Mouse (Mus musculus) forebrain, postnatal 0 days (tissue): ENCODE measurements around the gene Lrrc4c. TPM values are rescaled to one million over a fixed set of nuclear protein-coding genes. Genes with fewer than 3 reads are reported as not detected.

Source experiments
- ATAC-seq: fragments of 200-750 bp; cut with Nextera tagmentation; 2 replicates; pipeline ENCODE4 v1.8.0; 2017; ENCODE audit warnings: mild to moderate bottlenecking, moderate library complexity
- DNase-seq: peaks from one replicate; pipeline ENCODE4 v3.0.0-alpha.2; 2015
- H3K27ac ChIP-seq: fragments of 300-500 bp; sonication (generic); 2 replicates; pipeline ENCODE4 v1.5.1; 2014; ENCODE audit warnings: low read depth, mild to moderate bottlenecking, antibody characterized with exemption, low read length, moderate library complexity, mixed read lengths
- H3K27me3 ChIP-seq: fragments of 300-500 bp; sonication (generic); 2 replicates; pipeline ENCODE4 v1.6.1; 2014; ENCODE audit warnings: mild to moderate bottlenecking, low read length, mixed read lengths; ENCODE audit not compliant: insufficient read depth
- H3K36me3 ChIP-seq: fragments of 300-500 bp; sonication (generic); 2 replicates; pipeline ENCODE4 v1.6.1; 2014; ENCODE audit warnings: mild to moderate bottlenecking, moderate library complexity; ENCODE audit not compliant: insufficient read depth
- H3K4me1 ChIP-seq: fragments of 300-500 bp; sonication (generic); 2 replicates; pipeline ENCODE4 v1.6.1; 2014; ENCODE audit warnings: antibody characterized with exemption; ENCODE audit not compliant: insufficient read depth
- H3K4me2 ChIP-seq: fragments of 300-500 bp; sonication (generic); 2 replicates; pipeline ENCODE4 v1.6.1; 2014; ENCODE audit warnings: low read depth, mild to moderate bottlenecking, moderate library complexity
- H3K4me3 ChIP-seq: fragments of 300-500 bp; sonication (generic); 2 replicates; pipeline ENCODE4 v1.5.1; 2014; ENCODE audit warnings: low read depth, low read length, mixed read lengths
- H3K9ac ChIP-seq: fragments of 300-500 bp; sonication (generic); 2 replicates; pipeline ENCODE4 v1.6.1; 2014; ENCODE audit warnings: mild to moderate bottlenecking
- H3K9me3 ChIP-seq: fragments of 300-500 bp; sonication (generic); 2 replicates; pipeline ENCODE4 v1.6.1; 2016; ENCODE audit warnings: low read length
- CTCF ChIP-seq: sonication (generic); IDR thresholded peaks from 2 replicates; pipeline ENCODE4 v1.5.1; 2016; ENCODE audit warnings: antibody characterized with exemption, control low read depth, low read depth
- WGBS: fragments of 180-500 bp; shearing (Covaris S2); extraction: QIAGEN DNeasy Blood & Tissue Kit; methylation state at CpG from one replicate; pipeline ENCODE4 v1.1.7; 2014; 5-methylcytosine and 5-hydroxymethylcytosine counted together
- polyA plus RNA-seq: library from polyadenylated mRNA; unstranded; fragments of >200 nt; fragmentation: Nextera tagmentation; extraction: Ambion mirVana; gene quantifications from 2 replicates; pipeline ENCODE4 v1.2.1, GENCODE M21; 2015
- total RNA-seq: library from RNA; depleted of rRNA; stranded (reverse); fragments of >200 nt; gene quantifications from 2 replicates; pipeline ENCODE4 v1.2.3, GENCODE M21; 2014

The Lrrc4c gene
- total and polyA plus RNA-seq, 2 experiments from 2014 or later: 39.9 to 60.7 TPM

DNA sequence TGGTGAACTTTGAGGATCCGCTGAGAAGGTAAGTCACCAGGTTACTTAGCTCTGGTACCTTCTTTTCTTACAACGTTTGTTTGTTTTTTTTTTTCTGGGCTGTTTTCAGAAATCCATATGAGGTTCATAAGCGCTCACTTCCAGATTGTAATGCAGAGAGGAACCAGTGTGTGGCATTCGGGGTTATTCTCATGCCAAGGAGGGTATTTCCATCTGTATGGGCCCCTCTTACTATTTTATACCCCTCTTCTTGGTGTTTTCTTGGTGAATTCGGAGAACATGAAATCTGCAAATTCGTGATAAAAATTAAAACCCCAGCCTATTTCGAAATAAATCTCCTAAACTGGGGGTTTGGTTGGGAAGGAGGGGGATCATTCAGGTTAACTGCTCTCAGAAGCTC is 587 bp downstream of the Lrrc4c start:
- Histone ChIP-seq H3K9me3 (no peaks in the 10 kb centered on the region), H3K27me3 (no peaks in the 10 kb centered on the region), H3K27ac (0 out of 2 replicates have a peak overlapping the region, but pooled peaks have one; percentile 76), H3K4me3 (peak overlapping the region; percentile 49), H3K4me1 (no peaks in the 10 kb centered on the region), H3K36me3 (no peaks in the 10 kb centered on the region), H3K4me2 (peak overlapping the region; percentile 71), H3K9ac (peak overlapping the region; percentile 62)
- DNase-seq: peak; percentile 56
- no peak for ATAC-seq
- TF ChIP-seq CTCF: no peak; the same call in 1 of the 2 replicates
- WGBS: 5% methylated on average over 7 of the region's 7 CpGs

DNA sequence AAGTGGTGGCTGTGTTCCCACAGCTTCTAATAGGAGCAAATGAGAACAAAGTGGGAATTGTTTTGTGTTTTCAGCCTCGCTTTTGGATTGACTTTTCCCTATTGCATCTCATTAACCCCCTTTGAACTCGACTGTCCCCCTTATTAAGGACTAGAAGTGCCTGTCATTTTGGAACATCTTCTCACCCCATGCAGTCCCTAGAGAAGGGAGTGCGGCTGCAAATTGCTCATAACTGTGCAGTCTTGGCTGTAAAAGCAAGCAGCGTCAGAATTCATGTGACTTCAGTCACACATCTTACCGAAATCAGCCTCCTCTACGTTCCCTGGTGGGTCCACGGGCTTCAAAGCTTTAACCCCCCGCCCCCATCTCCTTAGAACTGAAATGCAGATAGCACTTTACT is 1.2 kb downstream of the Lrrc4c start:
- no peaks in the 10 kb centered on the region for H3K9me3 ChIP-seq
- H3K4me2 ChIP-seq: peak overlapping the region; percentile 71
- H3K4me3 ChIP-seq: peak overlapping the region; percentile 49
- no peaks in the 10 kb centered on the region for H3K4me1 ChIP-seq
- peak overlapping the region; percentile 62 for H3K9ac ChIP-seq
- H3K27ac ChIP-seq: 0 out of 2 replicates have a peak overlapping the region, but pooled peaks have one; percentile 46
- H3K27me3 ChIP-seq: no peaks in the 10 kb centered on the region
- H3K36me3 ChIP-seq: no peaks in the 10 kb centered on the region
- no peak for TF ChIP-seq CTCF
- DNase-seq (peak; percentile 66), ATAC-seq (peak; percentile 44)
- WGBS: 3% methylated on average over 8 of the region's 8 CpGs

DNA sequence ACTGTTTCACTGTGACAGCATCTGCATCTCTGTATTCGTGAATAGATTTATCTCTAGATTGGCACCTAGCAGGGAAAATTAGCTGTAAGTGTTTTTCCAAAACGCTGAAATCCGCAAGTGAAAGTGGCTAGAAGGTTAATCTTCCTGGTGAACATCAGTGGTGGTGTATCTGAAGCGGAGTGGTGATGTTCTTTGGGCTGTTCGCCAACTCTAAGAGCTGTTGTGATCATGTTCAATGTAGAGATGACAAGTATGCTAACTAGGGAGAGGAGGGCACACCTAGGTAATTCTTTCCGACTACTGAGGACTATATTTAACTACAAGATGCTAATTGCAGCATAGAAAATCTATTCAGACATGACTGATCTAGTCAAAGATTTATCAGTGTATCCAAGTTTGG is 1.7 kb downstream of the Lrrc4c start:
- Histone ChIP-seq H3K27me3 (no peaks in the 10 kb centered on the region), H3K36me3 (no peaks in the 10 kb centered on the region), H3K27ac (0 out of 2 replicates have a peak overlapping the region, but pooled peaks have one; percentile 46), H3K4me2 (peak overlapping the region; percentile 71), H3K4me3 (peak overlapping the region; percentile 49), H3K9ac (peak overlapping the region; percentile 62), H3K4me1 (no peaks in the 10 kb centered on the region), H3K9me3 (no peaks in the 10 kb centered on the region)
- DNase-seq (peak; percentile 53), ATAC-seq (peak; percentile 42; the same call in 1 of the 2 replicates)
- WGBS: 25% methylated on average over 6 of the region's 6 CpGs
- no peak for TF ChIP-seq CTCF

DNA sequence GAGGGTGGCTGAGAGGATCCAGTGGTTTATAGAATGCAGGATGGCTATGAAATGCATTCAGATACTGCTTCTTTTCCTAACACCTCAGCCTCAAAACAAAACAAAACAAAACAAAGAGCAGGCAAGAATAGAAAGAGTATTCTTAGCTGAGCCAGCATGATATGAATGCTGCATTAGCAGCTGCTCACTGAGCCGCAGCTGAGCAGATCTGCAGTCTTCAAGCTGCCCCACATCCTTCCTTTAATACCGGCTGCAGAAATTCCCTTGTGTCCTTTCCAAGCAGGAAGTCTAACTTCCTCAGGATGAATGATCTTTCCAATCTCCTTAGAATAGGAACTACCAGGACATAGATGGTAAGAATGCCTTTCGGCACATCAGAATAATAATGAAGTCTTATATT is 16.7 kb downstream of the Lrrc4c start:
- ATAC-seq (peak; percentile 53; the same call in 1 of the 2 replicates), DNase-seq (peak; percentile 34)
- 38% methylated on average over 3 of the region's 3 CpGs for whole genome bisulfite sequencing
- TF ChIP-seq CTCF: no peak
- Histone ChIP-seq H3K9me3 (no peaks in the 10 kb centered on the region), H3K27ac (no peak overlapping the region), H3K27me3 (no peaks in the 10 kb centered on the region), H3K4me3 (no peak overlapping the region), H3K4me1 (0 out of 2 replicates have a peak, but pooled peaks cover 3% of the 10 kb centered on the region), H3K4me2 (no peak overlapping the region), H3K36me3 (no peaks in the 10 kb centered on the region), H3K9ac (no peak overlapping the region)

DNA sequence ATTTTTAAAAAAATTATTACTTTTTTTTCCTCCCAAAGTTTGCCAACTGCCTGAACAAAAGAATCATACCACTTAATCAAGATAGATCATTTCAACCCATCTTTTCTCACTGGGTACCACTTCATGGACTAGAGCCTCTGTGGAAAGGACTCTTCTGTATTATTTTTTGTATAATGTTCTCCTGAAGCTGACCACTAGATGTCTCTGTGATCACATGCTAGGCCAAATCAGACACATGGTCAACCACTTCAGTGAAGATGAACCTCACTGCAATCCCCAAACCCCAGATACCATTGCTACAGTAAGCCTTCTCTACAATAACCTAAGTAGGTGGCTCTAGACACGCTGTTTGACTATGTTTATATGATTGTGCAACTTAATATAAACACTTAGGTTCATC is 19.4 kb downstream of the Lrrc4c start:
- no peak overlapping the region for H3K9ac ChIP-seq
- DNase-seq (peak; percentile 51), ATAC-seq (0 out of 2 replicates have a peak, but pooled peaks have one; percentile 45)
- no peak overlapping the region for H3K4me2 ChIP-seq
- H3K27ac ChIP-seq: no peak overlapping the region
- H3K4me1 ChIP-seq: 0 out of 2 replicates have a peak, but pooled peaks cover 3% of the 10 kb centered on the region
- no peaks in the 10 kb centered on the region for H3K36me3 ChIP-seq
- no peaks in the 10 kb centered on the region for H3K9me3 ChIP-seq
- WGBS: 70% methylated on average over 1 of the region's 1 CpGs
- TF ChIP-seq CTCF: peak; percentile 74
- no peak overlapping the region for H3K4me3 ChIP-seq
- H3K27me3 ChIP-seq: no peaks in the 10 kb centered on the region

DNA sequence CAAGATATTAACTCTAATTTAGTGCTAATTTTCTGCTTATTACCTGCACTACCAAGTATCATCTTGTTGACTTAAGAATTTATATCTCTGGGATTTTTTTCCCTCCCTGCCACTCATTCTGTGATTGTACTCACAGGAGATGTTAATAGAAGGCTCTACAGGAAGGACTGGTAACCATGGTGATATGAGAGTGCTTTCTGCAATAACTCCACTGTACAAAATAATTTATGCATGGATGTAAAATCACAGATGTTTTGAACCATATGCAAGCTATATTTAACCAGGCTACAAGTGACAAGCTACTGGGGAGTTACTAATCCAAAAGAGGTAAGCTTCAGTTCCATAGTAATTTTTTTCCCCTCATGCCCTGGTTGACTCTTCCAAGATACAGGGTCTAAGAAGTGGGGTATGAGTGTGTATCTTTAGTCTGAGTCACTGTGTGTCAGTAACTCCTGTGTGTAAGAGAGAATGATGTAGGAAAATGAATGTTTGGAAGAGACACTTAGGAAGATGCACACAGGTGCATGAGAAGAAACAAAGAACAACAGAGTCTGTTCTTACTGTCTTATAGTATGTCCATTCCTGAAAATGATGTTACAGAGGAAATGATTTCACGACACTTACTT is 83.3 kb downstream of the Lrrc4c start:
- Histone ChIP-seq H3K9me3 (no peaks in the 10 kb centered on the region), H3K4me2 (no peak overlapping the region), H3K27ac (0 out of 2 replicates have a peak overlapping the region, but pooled peaks have one; percentile 21), H3K9ac (no peak overlapping the region), H3K4me1 (no peaks in the 10 kb centered on the region), H3K4me3 (no peak overlapping the region), H3K27me3 (no peaks in the 10 kb centered on the region), H3K36me3 (no peaks in the 10 kb centered on the region)
- ATAC-seq (peak; percentile 93), DNase-seq (peak; percentile 45)
- TF ChIP-seq CTCF: no peak
- WGBS: 82% methylated on average over 1 of the region's 1 CpGs

DNA sequence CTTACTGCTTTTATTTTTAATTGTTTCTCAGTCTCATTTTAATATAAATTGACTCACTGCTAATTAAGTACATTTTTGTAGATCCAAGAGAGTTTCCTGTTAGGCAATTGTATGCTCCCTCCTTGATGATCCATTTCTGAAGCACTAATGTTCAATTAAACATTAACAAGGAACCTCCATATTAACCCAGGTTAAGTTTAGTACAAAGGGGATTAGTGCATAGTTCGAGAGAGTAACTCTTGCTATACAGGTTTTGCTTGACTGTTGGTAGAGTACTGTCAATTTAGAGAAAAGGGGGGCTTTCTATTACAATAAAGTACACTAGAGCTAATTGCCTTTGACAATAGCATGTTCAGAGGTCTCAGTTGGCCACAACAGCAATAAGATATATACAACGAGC is 84.5 kb downstream of the Lrrc4c start:
- Histone ChIP-seq H3K27ac (no peak overlapping the region), H3K9ac (no peak overlapping the region), H3K4me1 (no peaks in the 10 kb centered on the region), H3K27me3 (no peaks in the 10 kb centered on the region), H3K9me3 (no peaks in the 10 kb centered on the region), H3K36me3 (no peaks in the 10 kb centered on the region), H3K4me2 (no peak overlapping the region), H3K4me3 (no peak overlapping the region)
- DNase-seq (no peak), ATAC-seq (no peak)
- 20% methylated on average over 2 of the region's 2 CpGs for WGBS
- TF ChIP-seq CTCF: no peak
